Mouse (Mus musculus) mouse trophoblast stem cell (cell line): ENCODE measurements around the gene Adh5.
"Not testable (repeated sequence)": the region's sequence is repeated elsewhere in the genome, so short reads cannot be mapped to it uniquely, and the experiment has no call there.

ENCODE experiments used
- in situ Hi-C, 2 experiments: fragments of 300-500 bp; cut with MseI, MboI; formaldehyde crosslinking; loops; 2 replicates in 1 of 2; 3 replicates in 1 of 2; pipeline ENCODE4 v1.15.1; 2025

The Adh5 gene

GRCm38 (mm10) chr3:138454711-138455435, 12.0 kb downstream of the Adh5 start:
- in situ Hi-C loops: no loop called here

- in situ Hi-C loops: no loop called here
Measured at GRCm38 (mm10) chr3:138458441-138458840, 15.5 kb downstream of the Adh5 start.

DNA sequence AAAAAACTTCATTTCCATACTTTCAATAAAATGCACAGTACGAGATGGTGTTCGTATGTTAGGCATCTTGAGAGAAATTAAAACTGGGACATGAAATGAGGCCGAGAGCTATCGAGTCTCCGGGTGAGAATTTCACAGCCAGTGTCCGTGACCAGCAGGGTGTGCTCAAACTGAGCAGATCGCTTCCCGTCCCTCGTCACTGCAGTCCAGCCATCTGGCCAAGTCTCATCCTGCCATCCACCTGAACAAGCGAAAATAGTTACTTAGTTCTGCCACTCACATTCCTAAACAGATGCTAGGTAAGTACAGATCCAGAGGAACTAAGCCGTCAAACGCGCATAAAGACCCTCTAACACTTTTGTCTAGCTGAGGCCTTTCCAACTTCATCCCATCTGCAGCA, 17.4 kb downstream of the Adh5 start:
- in situ Hi-C loops: no loop called here

DNA sequence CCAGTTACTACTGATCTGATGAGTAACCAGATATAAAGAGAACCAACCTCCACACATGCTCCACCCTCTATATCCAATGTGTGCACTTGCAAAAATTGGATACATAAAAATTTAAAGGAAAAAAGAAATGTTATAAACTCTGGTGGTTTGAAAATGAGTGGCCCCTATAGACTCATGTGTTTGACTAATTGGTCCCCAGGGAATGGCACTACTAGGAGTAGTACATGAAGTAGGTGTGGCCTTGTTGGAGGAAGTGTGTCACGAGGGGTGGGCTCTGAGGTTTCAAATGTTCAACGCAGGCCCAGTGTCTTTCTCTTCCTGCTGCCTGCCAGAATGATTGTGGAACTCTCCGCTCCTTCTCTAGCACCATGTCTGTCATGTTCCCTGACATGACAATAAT, 18.9 kb downstream of the Adh5 start:
- in situ Hi-C loops: no loop called here

DNA sequence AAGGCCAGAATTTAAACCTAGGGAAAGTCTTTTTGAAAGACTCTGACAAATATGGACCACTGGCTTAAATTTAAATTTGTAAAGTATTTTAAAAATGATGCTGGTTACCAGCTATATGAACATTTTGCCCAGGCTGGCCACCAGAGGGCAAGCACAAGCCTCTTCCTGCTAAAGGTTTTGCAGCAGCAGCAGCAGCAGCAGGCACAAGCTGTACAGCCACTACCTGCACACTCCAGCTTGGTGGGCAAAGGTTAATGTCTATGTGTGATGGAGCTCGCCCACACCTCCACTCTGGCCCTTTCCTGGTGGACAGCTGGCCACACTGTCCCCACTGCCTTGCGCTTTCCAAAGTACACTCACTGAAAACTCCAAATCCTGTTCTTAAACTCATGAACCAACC, 20.2 kb downstream of the Adh5 start:
- in situ Hi-C loops: no loop called here

- in situ Hi-C loops: no loop called here
Measured at GRCm38 (mm10) chr3:138463807-138464206, 20.9 kb downstream of the Adh5 start.

DNA sequence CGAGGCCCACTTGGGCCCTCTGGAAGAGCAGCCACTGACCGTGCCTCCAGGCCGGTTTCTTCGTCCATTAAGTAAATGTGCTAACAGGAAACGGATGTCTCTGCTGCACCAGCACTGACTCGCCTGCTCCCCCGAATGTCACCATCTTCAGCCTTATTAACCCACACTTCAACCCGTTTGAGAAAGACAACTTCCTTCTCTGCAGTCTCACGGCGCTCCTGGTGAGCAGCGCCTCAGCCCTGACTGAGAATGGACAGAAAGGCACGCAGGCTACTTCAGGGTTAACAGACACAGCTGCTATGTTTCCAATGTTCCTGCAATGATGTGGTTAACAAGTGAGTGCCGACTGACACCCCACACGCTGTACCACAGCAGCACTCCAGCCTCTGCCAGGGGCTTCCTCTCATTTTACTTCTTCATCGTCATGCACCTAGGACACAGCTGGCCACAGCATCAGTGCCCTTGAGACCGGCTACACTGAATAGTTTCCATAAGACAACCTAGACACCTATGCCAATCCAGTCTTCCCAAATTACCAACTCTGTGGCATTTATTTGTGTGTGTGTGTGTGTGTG, 21.8 kb downstream of the Adh5 start:
- in situ Hi-C loops: no loop called here

DNA sequence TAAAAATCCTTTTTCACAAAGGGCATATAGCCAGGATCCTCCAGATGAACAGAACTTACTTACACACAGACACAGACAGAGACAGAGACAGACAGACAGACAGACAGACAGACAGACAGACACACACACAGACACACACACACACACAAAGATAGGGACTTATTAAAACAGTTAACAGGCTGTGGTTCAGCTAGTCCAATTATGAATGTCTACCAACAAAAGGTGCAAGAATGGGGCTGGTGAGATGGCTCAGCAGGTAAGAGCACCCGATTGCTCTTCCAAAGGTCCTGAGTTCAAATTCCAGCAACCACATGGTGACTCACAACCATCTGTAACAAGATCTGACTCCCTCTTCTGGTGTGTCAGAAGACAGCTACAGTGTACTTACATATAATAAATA, 23.8 kb downstream of the Adh5 start:
- in situ Hi-C loops: not testable (repeated sequence)

- in situ Hi-C loops: no loop called here
Measured at GRCm38 (mm10) chr3:138471066-138471465, 28.2 kb downstream of the Adh5 start.

DNA sequence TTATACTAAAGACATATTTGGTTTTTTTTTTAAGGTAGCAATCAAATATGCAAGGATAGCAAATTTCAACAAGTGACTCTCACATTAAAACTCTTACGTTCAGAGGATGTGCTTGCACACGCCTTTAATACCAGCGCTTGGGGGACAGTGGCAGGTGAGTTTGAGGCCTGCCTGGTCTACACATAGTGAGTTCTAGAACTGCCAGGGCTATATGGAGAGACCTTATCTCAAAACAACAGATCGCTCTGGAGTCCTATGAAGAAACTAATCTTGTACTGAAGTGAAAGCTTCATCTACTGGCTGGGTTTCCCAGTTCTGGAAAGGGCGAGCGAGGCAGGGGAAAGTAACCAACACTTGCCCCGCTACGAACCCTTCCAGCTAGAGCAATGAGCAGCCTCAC, 36.6 kb downstream of the Adh5 start:
- in situ Hi-C loops: no loop called here

DNA sequence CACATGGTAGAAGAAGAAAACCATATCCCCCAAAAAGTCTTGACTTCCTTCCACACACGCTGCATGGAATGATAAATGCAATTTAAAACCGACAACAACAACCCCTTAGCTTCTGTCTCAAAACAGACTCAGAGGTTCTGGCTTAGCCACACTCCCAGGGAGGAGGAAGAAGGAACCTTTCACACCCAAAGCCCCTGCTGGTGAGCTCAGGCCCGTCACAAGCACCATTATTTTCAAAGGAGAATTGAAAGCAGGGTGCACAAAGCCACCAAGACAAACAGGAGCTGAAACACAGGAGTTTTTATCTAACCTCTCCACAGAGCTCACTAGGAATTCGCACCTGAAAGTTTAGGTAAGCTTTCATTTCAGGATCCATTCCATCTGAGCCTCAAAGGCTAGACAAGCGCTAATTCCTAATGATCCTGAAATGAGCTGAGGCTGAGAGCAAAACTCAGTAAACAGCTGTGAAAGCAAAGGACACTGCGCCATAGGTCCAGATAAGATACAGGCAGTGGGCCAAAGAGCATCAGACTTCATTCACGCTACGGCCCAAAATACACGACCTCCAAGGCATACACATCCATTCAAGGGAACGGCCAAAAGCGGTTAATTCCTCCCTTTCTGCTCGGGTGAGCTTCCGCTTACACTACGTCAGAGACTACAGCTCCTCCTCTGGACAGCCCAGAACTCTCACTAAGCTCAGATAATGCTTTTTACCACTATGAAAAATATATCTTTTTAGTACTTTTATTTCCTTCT, 38.8 kb downstream of the Adh5 start:
- in situ Hi-C loops: no loop called here

DNA sequence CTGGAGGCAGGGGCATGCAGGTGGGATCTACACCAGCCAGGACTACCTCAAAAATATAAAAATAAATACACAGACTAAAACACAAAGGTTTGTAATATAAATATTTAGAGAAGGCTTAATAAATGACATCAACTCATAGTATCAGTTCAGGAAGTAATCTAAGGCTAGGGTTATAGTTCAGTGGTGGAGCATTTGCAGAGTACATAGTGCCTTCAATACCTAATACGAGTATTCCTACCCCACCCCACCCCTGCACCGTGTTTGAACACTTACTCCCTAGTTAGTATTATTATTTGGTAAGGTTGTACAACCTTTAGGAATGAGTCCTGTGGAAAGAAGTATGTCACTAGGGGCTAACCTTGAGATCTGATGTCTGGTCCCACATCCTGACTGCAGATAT, 40.3 kb downstream of the Adh5 start:
- in situ Hi-C loops: no loop called here

GRCm38 (mm10) chr3:138488584-138489326, 45.9 kb downstream of the Adh5 start:
- in situ Hi-C loops: no loop called here

- in situ Hi-C loops: no loop called here
Measured at GRCm38 (mm10) chr3:138489327-138490033, 46.6 kb downstream of the Adh5 start, which contains the start of gene Metap1. Gene Metap1 (minus strand): TSS chr3:138489515.

GRCm38 (mm10) chr3:138490034-138490337, 47.1 kb downstream of the Adh5 start:
- in situ Hi-C loops: no loop called here

GRCm38 (mm10) chr3:138493668-138494067, 50.8 kb downstream of the Adh5 start:
- in situ Hi-C loops: no loop called here

GRCm38 (mm10) chr3:138494565-138494964, 51.7 kb downstream of the Adh5 start:
- in situ Hi-C loops: no loop called here

DNA sequence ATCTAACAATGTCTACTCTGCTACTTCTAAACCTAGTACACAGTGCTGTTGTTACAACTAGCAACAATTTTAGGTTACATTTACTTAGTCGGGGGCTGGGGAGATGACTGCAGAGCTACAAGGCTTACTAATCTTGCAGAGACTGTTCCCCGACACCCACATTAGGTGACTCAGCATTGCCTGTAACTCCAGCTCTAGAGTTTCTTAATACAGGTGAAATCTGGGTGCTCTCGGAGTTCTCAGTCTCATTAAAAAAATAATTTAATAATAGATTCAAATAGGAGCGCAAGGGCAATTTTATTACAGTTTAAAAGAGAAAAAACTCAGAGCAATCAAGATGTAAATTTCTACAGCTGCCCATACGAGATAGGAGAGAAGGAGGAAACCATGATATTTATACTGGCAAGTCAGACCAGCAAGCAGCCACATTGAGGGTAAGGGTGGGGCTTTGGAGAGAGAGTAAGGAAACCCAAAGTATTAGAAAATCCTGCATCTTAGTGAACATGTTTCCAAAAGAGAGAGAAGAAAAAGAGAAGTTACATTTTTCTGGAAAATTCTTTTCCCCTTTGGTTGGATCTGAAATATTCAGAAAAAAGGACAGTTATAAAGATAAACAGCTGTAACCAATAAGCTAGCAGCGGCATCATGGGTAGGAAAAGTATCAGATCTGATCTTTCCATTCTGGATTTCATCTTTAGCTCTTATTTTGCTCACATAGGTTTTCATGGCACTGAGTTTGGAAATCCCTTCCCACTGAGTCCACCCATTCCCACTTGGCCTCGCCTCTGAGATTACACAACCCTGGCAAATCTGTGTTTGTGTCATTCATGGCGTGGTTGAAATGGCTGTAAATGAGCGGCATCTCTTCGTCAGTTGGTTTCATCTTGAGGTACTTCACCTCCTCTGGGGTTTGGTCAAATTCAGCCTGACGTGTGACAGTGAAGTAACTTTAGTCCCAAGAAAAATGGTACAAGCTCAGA, 52.6 kb downstream of the Adh5 start:
- in situ Hi-C loops: no loop called here

- in situ Hi-C loops: no loop called here
Measured at GRCm38 (mm10) chr3:138498731-138499130, 55.8 kb downstream of the Adh5 start.
